Mouse (Mus musculus) cerebellum, postnatal 14 days (tissue): ENCODE measurements around the gene Iqgap2.

Experiments used
- DNase-seq, 2 experiments: peaks; one replicate each; pipeline ENCODE4 v3.0.0; 2021; ENCODE audit warnings: mixed read lengths in 2 of 2

Iqgap2 gene

GRCm38 (mm10) chr13:95703376-95703775, 188.3 kb downstream of the Iqgap2 start:
- peak in 1 of 2 experiments; percentile 10 for DNase-seq

- no peak for DNase-seq
These were observed 193.8 kb downstream of the Iqgap2 start for GRCm38 (mm10) chr13:95697874-95698273.

GRCm38 (mm10) chr13:95696654-95697163, 195.0 kb downstream of the Iqgap2 start, which contains the start of gene F2rl2:
F2rl2 (plus strand) TSS chr13:95696853.
- no peak for DNase-seq

- DNase-seq: no peak
These were observed 195.5 kb downstream of the Iqgap2 start for GRCm38 (mm10) chr13:95696120-95696653.

- no peak for DNase-seq
These were observed 199.5 kb downstream of the Iqgap2 start for GRCm38 (mm10) chr13:95692201-95692600.

- DNase-seq: no peak
These were observed 203.1 kb downstream of the Iqgap2 start for GRCm38 (mm10) chr13:95688576-95688975.

- no peak for DNase-seq
These were observed 206.0 kb downstream of the Iqgap2 start for GRCm38 (mm10) chr13:95685736-95686135.

GRCm38 (mm10) chr13:95684656-95685244, 207.0 kb downstream of the Iqgap2 start:
- no peak for DNase-seq

GRCm38 (mm10) chr13:95679491-95679941, 212.2 kb downstream of the Iqgap2 start:
- DNase-seq: no peak

- no peak for DNase-seq
These were observed 212.6 kb downstream of the Iqgap2 start for GRCm38 (mm10) chr13:95679078-95679477.

GRCm38 (mm10) chr13:95672372-95672771, 219.3 kb downstream of the Iqgap2 start:
- no peak for DNase-seq

GRCm38 (mm10) chr13:95671108-95671897, 220.4 kb downstream of the Iqgap2 start:
- DNase-seq: no peak

- DNase-seq: no peak
These were observed 221.2 kb downstream of the Iqgap2 start for GRCm38 (mm10) chr13:95670534-95670933.

GRCm38 (mm10) chr13:95667260-95667659, 224.5 kb downstream of the Iqgap2 start:
- DNase-seq: peak; percentile 28 to 37

- no peak for DNase-seq
These were observed 225.9 kb downstream of the Iqgap2 start for GRCm38 (mm10) chr13:95665644-95666356.

- no peak for DNase-seq
These were observed 227.9 kb downstream of the Iqgap2 start for GRCm38 (mm10) chr13:95663834-95664233.

- no peak for DNase-seq
These were observed 232.3 kb downstream of the Iqgap2 start for GRCm38 (mm10) chr13:95659432-95659831.

GRCm38 (mm10) chr13:95657171-95657570, 234.6 kb downstream of the Iqgap2 start:
- DNase-seq: no peak

GRCm38 (mm10) chr13:95655284-95655683, 236.4 kb downstream of the Iqgap2 start:
- no peak for DNase-seq

- DNase-seq: no peak
These were observed 238.0 kb downstream of the Iqgap2 start for GRCm38 (mm10) chr13:95653696-95654095.

GRCm38 (mm10) chr13:95651870-95652668, 239.7 kb downstream of the Iqgap2 start:
- DNase-seq: no peak

- DNase-seq: peak; percentile 27 to 49
These were observed 241.8 kb downstream of the Iqgap2 start for GRCm38 (mm10) chr13:95649941-95650340.
